Mouse (Mus musculus) G1E (cell line): ENCODE data around the gene Pck1. TPM values are rescaled to one million over a fixed set of nuclear protein-coding genes. Genes with fewer than 3 reads are reported as not detected.

ENCODE experiments used
- ATAC-seq: 2 replicates; pipeline ENCODE4 v1.8.0; 2016; ENCODE audit warnings: mild to moderate bottlenecking; ENCODE audit not compliant: insufficient number of reproducible peaks, poor library complexity, low FRiP score, severe bottlenecking; ENCODE audit errors: extremely low read depth
- DNase-seq: peaks from one replicate; pipeline ENCODE4 v3.0.0; 2012; ENCODE audit warnings: low spot score
- H3K27me3 ChIP-seq: 2 replicates; pipeline ENCODE4 v1.6.1; 2012; ENCODE audit warnings: mild to moderate bottlenecking, low read length, inconsistent platforms; ENCODE audit not compliant: insufficient read depth
- H3K36me3 ChIP-seq: replicated peaks from 2 replicates; pipeline ENCODE3; 2012; ENCODE audit warnings: mild to moderate bottlenecking, inconsistent platforms
- H3K4me1 ChIP-seq: 2 replicates; pipeline ENCODE4 v1.6.1; 2012; ENCODE audit warnings: low read depth, low read length, inconsistent platforms, mixed read lengths; ENCODE audit not compliant: insufficient read depth
- H3K4me3 ChIP-seq: 2 replicates; pipeline ENCODE4 v1.5.1; 2012; ENCODE audit warnings: low read depth, mild to moderate bottlenecking, inconsistent platforms, low read length, moderate library complexity, mixed read lengths
- H3K9me3 ChIP-seq: replicated peaks from 2 replicates; pipeline ENCODE4 v1.6.1; 2012; ENCODE audit warnings: inconsistent platforms
- CTCF ChIP-seq: IDR thresholded peaks from 2 replicates; pipeline ENCODE4 v1.5.1; 2012; ENCODE audit warnings: low read depth, low read length, inconsistent platforms, mixed read lengths
- GATA1 ChIP-seq: IDR thresholded peaks from 2 replicates; pipeline ENCODE4 v1.6.1; 2012; ENCODE audit warnings: borderline replicate concordance, low read length, inconsistent platforms, mixed read lengths
- GATA2 ChIP-seq: IDR thresholded peaks from 2 replicates; pipeline ENCODE4 v1.6.1; 2012; ENCODE audit warnings: low read depth, low read length, inconsistent platforms, borderline replicate concordance
- POLR2AphosphoS5 ChIP-seq: IDR thresholded peaks from 2 replicates; pipeline ENCODE4 v1.6.1; 2012; ENCODE audit warnings: low read depth, low read length, inconsistent platforms; ENCODE audit not compliant: insufficient replicate concordance
- TAL1 ChIP-seq: conservative IDR thresholded peaks from 2 replicates; pipeline ENCODE4 v1.6.1; 2012; ENCODE audit warnings: low read depth, low read length, inconsistent platforms, mixed read lengths
- polyA plus RNA-seq: library from polyadenylated mRNA; stranded (reverse); fragments of >175 nt; gene quantifications from 2 replicates; pipeline ENCODE4 v1.2.3, GENCODE M21; 2012
- total RNA-seq, 2 experiments: library from RNA; stranded (forward) in 1 of 2; stranded (reverse) in 1 of 2; fragments of 200-1000 nt in 1 of 2; fragments of >200 nt in 1 of 2; fragmentation: Nextera tagmentation in 1 of 2; gene quantifications; 2 replicates each; pipeline ENCODE4 v1.2.3; 2014 to 2017

Pck1 gene
- total and polyA plus RNA-seq, 3 experiments = 0.11 TPM; not detected in 2

GRCm38 (mm10) chr2:173185282-173185681 lies 32.4 kb downstream of the Pck1 start:
- DNase-seq (no peak), ATAC-seq (no peak)
- H3K4me3 ChIP-seq = no peak overlapping the region
- no peaks in the 10 kb centered on the region for H3K4me1 ChIP-seq
- H3K36me3 ChIP-seq = no peaks in the 10 kb centered on the region
- H3K9me3 ChIP-seq = peaks cover 89% of the 10 kb centered on the region
- no peak for TF ChIP-seq CTCF
- no peak for TF ChIP-seq GATA2
- TF ChIP-seq TAL1 = no peak
- TF ChIP-seq POLR2AphosphoS5 = no peak
- TF ChIP-seq GATA1 = no peak
- H3K27me3 ChIP-seq = no peaks in the 10 kb centered on the region

GRCm38 (mm10) chr2:173186047-173186943 lies 33.4 kb downstream of the Pck1 start:
- no peaks in the 10 kb centered on the region for H3K4me1 ChIP-seq
- TF ChIP-seq GATA1 = no peak
- no peak for TF ChIP-seq TAL1
- TF ChIP-seq POLR2AphosphoS5 = no peak
- no peak for TF ChIP-seq CTCF
- TF ChIP-seq GATA2 = no peak
- no peak for DNase-seq
- peak overlapping the region; percentile 9; the same call in 1 of the 2 replicates for H3K4me3 ChIP-seq
- no peak for ATAC-seq
- peaks cover 79% of the 10 kb centered on the region for H3K9me3 ChIP-seq
- no peaks in the 10 kb centered on the region for H3K36me3 ChIP-seq
- H3K27me3 ChIP-seq = no peaks in the 10 kb centered on the region

GRCm38 (mm10) chr2:173187182-173187855 lies 34.5 kb downstream of the Pck1 start:
- H3K4me3 ChIP-seq = no peak overlapping the region; the same call in 1 of the 2 replicates
- no peak for DNase-seq
- peaks cover 71% of the 10 kb centered on the region for H3K9me3 ChIP-seq
- no peaks in the 10 kb centered on the region for H3K4me1 ChIP-seq
- H3K36me3 ChIP-seq = no peaks in the 10 kb centered on the region
- ATAC-seq = no peak
- no peaks in the 10 kb centered on the region for H3K27me3 ChIP-seq
- TF ChIP-seq POLR2AphosphoS5 (no peak), GATA2 (no peak), GATA1 (no peak), TAL1 (no peak), CTCF (no peak)

- no peak for ATAC-seq
- H3K4me1 ChIP-seq = no peaks in the 10 kb centered on the region
- H3K4me3 ChIP-seq = no peak overlapping the region
- H3K27me3 ChIP-seq = no peaks in the 10 kb centered on the region
- H3K36me3 ChIP-seq = no peaks in the 10 kb centered on the region
- H3K9me3 ChIP-seq = peaks cover 21% of the 10 kb centered on the region
- TF ChIP-seq GATA2 = no peak
- TF ChIP-seq GATA1 = no peak
- no peak for TF ChIP-seq TAL1
- no peak for TF ChIP-seq CTCF
- no peak for TF ChIP-seq POLR2AphosphoS5
- DNase-seq = no peak
Measured at GRCm38 (mm10) chr2:173194796-173195195, 41.9 kb downstream of the Pck1 start.

GRCm38 (mm10) chr2:173202924-173203689 lies 50.3 kb downstream of the Pck1 start:
- no peak overlapping the region for H3K4me3 ChIP-seq
- peaks cover 70% of the 10 kb centered on the region for H3K9me3 ChIP-seq
- ATAC-seq = no peak
- H3K4me1 ChIP-seq = no peaks in the 10 kb centered on the region
- no peaks in the 10 kb centered on the region for H3K27me3 ChIP-seq
- no peak for TF ChIP-seq GATA1
- TF ChIP-seq POLR2AphosphoS5 = no peak
- TF ChIP-seq CTCF = no peak
- no peak for TF ChIP-seq GATA2
- TF ChIP-seq TAL1 = no peak
- no peaks in the 10 kb centered on the region for H3K36me3 ChIP-seq
- no peak for DNase-seq

GRCm38 (mm10) chr2:173203726-173204125 lies 50.9 kb downstream of the Pck1 start:
- ATAC-seq (no peak), DNase-seq (no peak)
- no peaks in the 10 kb centered on the region for H3K4me1 ChIP-seq
- H3K27me3 ChIP-seq = no peaks in the 10 kb centered on the region
- no peaks in the 10 kb centered on the region for H3K36me3 ChIP-seq
- TF ChIP-seq GATA2 = no peak
- no peak for TF ChIP-seq POLR2AphosphoS5
- TF ChIP-seq GATA1 = no peak
- TF ChIP-seq TAL1 = no peak
- TF ChIP-seq CTCF = no peak
- H3K4me3 ChIP-seq = no peak overlapping the region
- H3K9me3 ChIP-seq = peaks cover 76% of the 10 kb centered on the region
